Mouse (Mus musculus): ENCODE data around the gene Adat1.

- TF ChIP-seq POLR2A (IDR thresholded peaks at IDR 0.05; ENCODE audit: low read depth, low read length) (no peak), CTCF (IDR thresholded peaks at IDR 0.05; ENCODE audit: extremely low read depth, insufficient read length, insufficient replicate concordance, low read depth, low read length) (no peak)
Observed at GRCm38 (mm10) chr8:111951317-111951716, 40.8 kb downstream of the Adat1 start.

Measured in small intestine, adult 2 months (tissue).